ENCODE assay signal across 14 mouse cellular contexts in genomic region chr12:73591625-73592024, GRCm38 (mm10). TPM values are rescaled to one million over a fixed set of nuclear protein-coding genes. Genes with fewer than 3 reads are reported as not detected.
DNase-seq lines count a peak whose midpoint lies in the region; ATAC-seq and TF ChIP-seq lines count a peak whose summit lies in the region.
"Had no signal": no experiment of that assay in that cellular context is flagged by ENCODE, and none has a peak within 500 bp of the region (broad histone marks: within the 10 kb centered on the region; RNA-seq: fewer than 3 reads in every experiment).

No protein-coding gene starts in this region.

- peak; percentile 71 for ATAC-seq in heart, embryonic 16.5 days (replicated peaks; ENCODE audit: extremely low read depth, insufficient read depth, low FRiP score)

- 61% methylated on average over 8 of the region's 11 CpGs for WGBS in heart, embryonic 16.5 days

- H3K4me3 ChIP-seq in heart, embryonic 16.5 days (ENCODE audit: low read length) = no peak overlapping the region
- H3K4me3 ChIP-seq in left cerebral cortex, adult 2 months = no peak overlapping the region
- H3K4me3 ChIP-seq: embryonic facial prominence, embryonic 12.5 days; layer of hippocampus, adult 2 months had no signal

- H3K27ac ChIP-seq in heart, embryonic 16.5 days (ENCODE audit: low read length) = peak overlapping the region; percentile 75
- no peak overlapping the region for H3K27ac ChIP-seq in left cerebral cortex, adult 2 months
- H3K27ac ChIP-seq: embryonic facial prominence, embryonic 12.5 days; layer of hippocampus, adult 2 months; macrophage had no signal

- no peak for TF ChIP-seq CTCF in left cerebral cortex, adult 2 months (IDR thresholded peaks at IDR 0.05)

- no peaks in the 10 kb centered on the region for H3K9me3 ChIP-seq in heart, embryonic 16.5 days (replicated peaks; ENCODE audit: control insufficient read depth, low read length)
- H3K9me3 ChIP-seq: embryonic facial prominence, embryonic 12.5 days had no signal

- intact Hi-C loops in left cerebral cortex, adult 2 months (cut with DNase I) = no loop called here

- peaks cover 2% of the 10 kb centered on the region; the same call in 1 of the 2 replicates for H3K27me3 ChIP-seq in heart, embryonic 16.5 days (ENCODE audit: control insufficient read depth, insufficient read depth, low read length)

- DNase-seq in CD4-positive helper T cell, adult 2 months (ENCODE audit: low read depth, low spot score) = peak; percentile 59
- DNase-seq in adrenal gland, postnatal 36 days = peak; percentile 69 to 77
- DNase-seq in kidney, postnatal 14 days = peak; percentile 85
- no peak for DNase-seq in c-Kit-positive CD71-positive TER-119-positive erythroid progenitor cells, embryonic 14.5 days (ENCODE audit: low spot score)
- DNase-seq in left cerebral cortex, adult 2 months (ENCODE audit: extremely low spot score in 1 of 2, low spot score in 2 of 2) = no peak
- no peak for DNase-seq in urinary bladder, adult 18-20 months (ENCODE audit: low spot score in 2 of 2)
- no peak for DNase-seq in cerebellum, adult 9-10 months
- DNase-seq: spleen, adult 18-20 months; thymus, postnatal 4 days had no signal

- H3K36me3 ChIP-seq in heart, embryonic 16.5 days (ENCODE audit: control insufficient read depth, insufficient read depth) = no peaks in the 10 kb centered on the region
- H3K36me3 ChIP-seq: embryonic facial prominence, embryonic 12.5 days; G1E had no signal

- peak overlapping the region; percentile 24; the same call in 1 of the 2 replicates for H3K4me2 ChIP-seq in heart, embryonic 16.5 days (ENCODE audit: low read depth, low read length)
- H3K4me2 ChIP-seq: embryonic facial prominence, embryonic 12.5 days had no signal

- H3K9ac ChIP-seq in heart, embryonic 16.5 days (ENCODE audit: low read length) = no peak overlapping the region
- H3K9ac ChIP-seq: embryonic facial prominence, embryonic 12.5 days had no signal

- H3K4me1 ChIP-seq in heart, embryonic 16.5 days (ENCODE audit: control insufficient read depth, insufficient read depth, low read length) = peaks cover 3% of the 10 kb centered on the region; the same call in 1 of the 2 replicates
- H3K4me1 ChIP-seq: embryonic facial prominence, embryonic 12.5 days had no signal

RNA-seq across cellular contexts. Expression of gene Prkch, which starts 7.0 kb away (rescaled TPM):
- total RNA-seq in adrenal gland, postnatal 36 days (2021) = 10 to 100 TPM; 11.2 to 16.3 TPM
- polyA plus RNA-seq in heart, embryonic 16.5 days (2015; fragmentation: Nextera tagmentation; extraction: Ambion mirVana) = 12.4 and 15.2 TPM in 2 replicates
- total RNA-seq in left cerebral cortex, adult 2 months (2021) = 1 to 10 TPM; 4.1 to 5.7 TPM
- polyA plus RNA-seq: G1E had no signal

RNA-seq across cellular contexts. Expression of gene Tmem30b, which starts 45.4 kb away (rescaled TPM):
- total RNA-seq in adrenal gland, postnatal 36 days (2021) = under 1 TPM; 0.10 to 0.13 TPM
- polyA plus RNA-seq in heart, embryonic 16.5 days (2015; fragmentation: Nextera tagmentation; extraction: Ambion mirVana) = 1.9 and 3.0 TPM in 2 replicates
- total RNA-seq in left cerebral cortex, adult 2 months (2021) = under 1 TPM in 1 of 2 experiments, not detected in 1; 0.11 TPM
- total RNA-seq: layer of hippocampus, adult 2 months had no signal
- polyA plus RNA-seq: G1E, macrophage had no signal

Comparison
In these comparisons a context has a peak if more than half of its experiments do, and no peak if none do; other contexts are left out.
1. DNase-seq: peak in CD4-positive helper T cell, adult 2 months (single experiment), adrenal gland, postnatal 36 days (2 of 2) and kidney, postnatal 14 days (single experiment); none in c-Kit-positive CD71-positive TER-119-positive erythroid progenitor cells, embryonic 14.5 days (single experiment), left cerebral cortex, adult 2 months (0 of 2), urinary bladder, adult 18-20 months (0 of 2) and cerebellum, adult 9-10 months (single experiment).